Mouse (Mus musculus): ENCODE results near the gene Usp54.

The Usp54 gene

GRCm38 (mm10) chr14:20640644-20641437 is at the start of gene Usp54:
Gene Usp54, minus strand, starts transcription at chr14:20641063.
- peak; percentile 98 for DNase-seq (ENCODE audit: extremely low spot score, low spot score)

GRCm38 (mm10) chr14:20689009-20689408 is 48.1 kb upstream of the Usp54 start:
- no peak for DNase-seq (ENCODE audit: extremely low spot score, low spot score)

DNA sequence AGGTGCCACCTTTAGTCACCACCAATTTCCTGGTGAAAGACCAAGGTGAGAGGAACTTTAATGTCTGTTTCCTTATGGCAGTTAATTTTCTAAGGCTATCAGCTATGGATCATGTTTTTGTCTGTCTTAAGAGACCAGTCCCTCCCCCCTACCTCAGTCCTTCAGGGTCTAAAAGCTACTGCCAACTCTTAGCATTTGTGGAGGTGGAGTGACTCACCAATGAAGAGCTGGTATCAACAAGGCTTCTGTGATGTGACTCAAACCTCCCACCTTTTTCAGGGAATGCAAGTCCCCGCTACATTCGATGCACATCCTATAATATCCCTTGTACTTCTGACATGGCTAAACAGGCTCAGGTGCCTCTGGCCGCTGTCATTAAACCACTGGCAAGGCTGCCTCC is 45.7 kb upstream of the Usp54 start:
- DNase-seq (ENCODE audit: extremely low spot score, low spot score), result no peak

GRCm38 (mm10) chr14:20682498-20682897 is 41.6 kb upstream of the Usp54 start:
- no peak for DNase-seq (ENCODE audit: extremely low spot score, low spot score)

DNA sequence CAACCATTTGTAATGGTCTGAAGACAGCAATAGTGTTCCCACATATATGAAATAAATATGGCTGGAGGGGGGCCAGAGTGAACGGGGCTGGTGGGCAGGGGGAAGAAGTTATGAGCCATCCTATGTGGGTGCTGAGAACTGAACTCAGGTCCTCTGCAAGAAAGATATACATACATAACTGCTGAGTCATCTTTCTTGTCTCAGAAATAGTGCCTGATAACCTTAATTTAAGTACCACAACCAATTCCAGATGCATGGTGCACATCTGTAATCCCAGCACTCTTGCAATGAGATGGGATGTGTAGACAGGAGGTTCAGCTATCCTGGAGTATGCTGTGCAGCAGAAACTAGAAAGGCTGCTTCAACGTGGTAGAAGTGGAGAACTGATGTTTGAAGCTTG is 40.9 kb upstream of the Usp54 start:
- DNase-seq (ENCODE audit: extremely low spot score, low spot score), result no peak

DNA sequence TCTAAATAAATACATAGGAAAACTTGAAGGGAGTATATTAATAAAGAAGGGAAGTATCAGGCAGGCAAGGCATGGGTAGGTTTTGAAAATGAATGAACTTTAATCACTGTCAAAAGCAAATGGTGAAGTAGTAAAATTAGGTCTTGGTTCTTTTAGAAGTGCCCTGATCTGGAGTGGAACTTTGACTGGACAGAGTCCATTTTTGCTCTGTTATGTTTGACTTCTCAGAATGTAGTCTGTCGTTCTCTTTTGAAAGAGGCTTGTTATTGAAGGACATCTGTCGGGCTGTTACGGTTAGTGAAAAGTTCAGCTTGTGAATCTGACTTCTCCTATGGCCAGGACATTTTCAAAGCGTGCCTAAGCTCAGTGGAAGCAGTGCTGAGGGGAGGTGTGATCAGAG is 37.0 kb upstream of the Usp54 start:
- no peak for DNase-seq (ENCODE audit: extremely low spot score, low spot score)

DNA sequence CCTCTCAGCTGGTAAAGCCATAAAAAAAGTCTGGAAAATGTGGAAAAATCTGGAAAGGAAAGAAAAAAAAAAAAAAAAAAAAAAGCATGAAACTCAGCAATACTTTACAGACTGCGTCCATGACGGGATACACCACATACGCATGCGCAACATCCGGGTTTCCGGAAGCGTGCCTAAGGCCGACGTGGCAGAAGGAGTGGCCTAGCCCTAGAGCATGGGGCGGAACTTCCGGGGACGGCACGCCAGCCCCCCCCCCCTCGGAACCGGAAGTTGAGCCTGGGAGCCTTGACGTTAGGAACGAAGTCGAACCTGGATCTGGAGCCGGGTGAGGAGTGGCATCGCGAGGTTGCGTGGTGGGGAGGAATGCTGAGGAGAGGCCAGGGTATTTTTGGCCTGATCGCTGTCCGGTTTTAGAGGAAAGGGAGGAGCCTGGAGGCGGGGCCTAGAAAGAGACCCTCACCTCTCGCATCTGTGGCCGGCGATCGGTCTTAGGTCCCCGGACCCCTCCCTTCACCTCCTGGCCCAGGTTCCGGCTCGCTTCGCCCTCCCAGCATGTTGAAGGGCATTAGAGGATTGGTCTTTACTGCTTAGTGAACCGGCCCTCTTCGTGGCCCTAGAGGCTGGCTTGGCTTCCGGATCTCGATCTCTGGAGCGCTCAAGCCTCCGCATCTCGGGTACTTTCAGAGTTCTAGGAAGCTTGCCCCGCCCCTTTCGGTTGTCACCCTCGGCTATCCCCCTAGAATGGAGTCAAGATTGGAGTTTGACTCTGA is 33.4 kb upstream of the Usp54 start, which contains the start of gene Sec24c:
Sec24c (plus strand) TSS at position 245 of the 770 bp plus-strand sequence.
- DNase-seq (ENCODE audit: extremely low spot score, low spot score), result peak; percentile 100

DNA sequence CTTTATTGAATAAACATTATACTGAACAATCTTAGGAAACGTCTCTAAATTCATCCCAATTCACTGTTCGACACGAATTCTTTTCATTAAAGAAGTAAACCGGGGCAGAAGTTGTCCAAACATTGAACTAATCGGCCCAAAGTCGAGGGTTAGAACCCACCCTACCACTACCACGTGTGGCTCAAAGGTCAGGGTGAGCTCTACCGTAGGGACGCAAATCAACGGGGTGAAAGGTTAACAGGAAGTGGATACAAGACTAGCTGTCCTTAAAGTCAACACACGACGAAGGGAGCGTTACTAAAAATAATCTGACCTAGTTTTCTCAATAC is 32.8 kb upstream of the Usp54 start:
- peak; percentile 42 for DNase-seq (ENCODE audit: extremely low spot score, low spot score)

- DNase-seq (ENCODE audit: extremely low spot score, low spot score), result no peak
Measured at GRCm38 (mm10) chr14:20672990-20673389, 32.1 kb upstream of the Usp54 start.

GRCm38 (mm10) chr14:20668154-20668810 is 27.4 kb upstream of the Usp54 start, which contains the start of gene Synpo2l:
Gene Synpo2l, minus strand, starts transcription at chr14:20668354.
- DNase-seq (ENCODE audit: extremely low spot score, low spot score), result no peak

DNA sequence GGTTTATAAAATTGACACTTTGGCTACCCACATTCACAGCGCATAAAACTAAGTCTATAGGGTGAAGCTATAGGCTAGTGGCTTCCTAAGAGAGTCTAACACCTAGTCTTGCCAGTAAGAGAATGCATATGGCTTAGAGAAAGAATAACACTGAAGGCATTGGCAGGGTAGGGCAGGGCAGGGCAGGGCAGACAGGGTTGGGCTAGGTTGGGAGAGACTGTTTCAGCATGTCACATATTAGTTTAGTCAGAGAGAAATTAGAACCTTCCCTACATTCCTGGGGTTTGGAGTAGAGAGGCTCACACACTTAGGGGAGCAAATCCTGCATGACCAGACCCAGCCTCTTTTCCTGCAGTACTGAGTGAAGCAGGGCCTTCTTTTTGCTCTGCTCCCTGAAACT is 26.6 kb upstream of the Usp54 start:
- DNase-seq (ENCODE audit: extremely low spot score, low spot score), result no peak

DNA sequence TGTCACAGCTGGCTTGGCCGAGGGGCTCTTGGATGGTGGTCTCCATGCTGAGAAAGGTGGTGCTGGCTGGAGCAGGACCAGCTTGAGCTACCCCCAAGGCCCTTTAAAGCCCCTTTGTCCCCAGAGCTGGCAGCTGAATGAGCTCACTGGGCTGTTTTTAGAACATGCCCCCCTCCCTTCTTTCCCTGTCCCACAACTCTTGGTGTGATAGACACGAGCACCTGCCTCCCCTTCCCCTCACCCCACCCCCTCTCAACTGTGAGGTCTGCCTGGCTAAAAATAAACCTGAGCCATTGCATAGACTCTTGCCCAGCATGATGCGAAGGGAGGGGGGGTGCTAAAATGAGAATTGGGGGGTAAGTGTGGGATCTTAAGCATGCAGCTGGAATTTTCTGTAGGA is 23.6 kb upstream of the Usp54 start:
- DNase-seq (ENCODE audit: extremely low spot score, low spot score), result no peak

DNA sequence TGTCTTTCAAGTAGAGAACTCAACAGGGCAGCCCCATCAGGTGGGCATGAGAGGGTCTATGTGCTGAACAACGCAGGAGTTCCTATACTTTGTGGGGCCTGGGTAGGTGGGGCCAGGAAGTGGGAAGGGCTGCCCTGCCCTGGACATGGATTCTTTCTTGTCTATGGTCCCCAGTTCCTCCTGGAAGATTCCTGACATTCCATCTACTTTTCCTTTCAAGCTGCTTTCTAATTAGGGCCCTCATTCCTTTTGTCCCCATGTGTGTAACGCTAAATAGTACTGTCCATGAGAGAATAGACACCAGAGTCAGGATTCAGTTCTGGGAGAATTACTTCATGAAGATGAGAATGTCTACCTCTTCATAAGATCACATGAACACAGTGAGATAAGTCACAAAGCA is 22.7 kb upstream of the Usp54 start:
- DNase-seq (ENCODE audit: extremely low spot score, low spot score), result no peak

- no peak for DNase-seq (ENCODE audit: extremely low spot score, low spot score)
Measured at GRCm38 (mm10) chr14:20662740-20663139, 21.9 kb upstream of the Usp54 start.

GRCm38 (mm10) chr14:20661661-20662331 is 20.9 kb upstream of the Usp54 start:
- DNase-seq (ENCODE audit: extremely low spot score, low spot score), result no peak

DNA sequence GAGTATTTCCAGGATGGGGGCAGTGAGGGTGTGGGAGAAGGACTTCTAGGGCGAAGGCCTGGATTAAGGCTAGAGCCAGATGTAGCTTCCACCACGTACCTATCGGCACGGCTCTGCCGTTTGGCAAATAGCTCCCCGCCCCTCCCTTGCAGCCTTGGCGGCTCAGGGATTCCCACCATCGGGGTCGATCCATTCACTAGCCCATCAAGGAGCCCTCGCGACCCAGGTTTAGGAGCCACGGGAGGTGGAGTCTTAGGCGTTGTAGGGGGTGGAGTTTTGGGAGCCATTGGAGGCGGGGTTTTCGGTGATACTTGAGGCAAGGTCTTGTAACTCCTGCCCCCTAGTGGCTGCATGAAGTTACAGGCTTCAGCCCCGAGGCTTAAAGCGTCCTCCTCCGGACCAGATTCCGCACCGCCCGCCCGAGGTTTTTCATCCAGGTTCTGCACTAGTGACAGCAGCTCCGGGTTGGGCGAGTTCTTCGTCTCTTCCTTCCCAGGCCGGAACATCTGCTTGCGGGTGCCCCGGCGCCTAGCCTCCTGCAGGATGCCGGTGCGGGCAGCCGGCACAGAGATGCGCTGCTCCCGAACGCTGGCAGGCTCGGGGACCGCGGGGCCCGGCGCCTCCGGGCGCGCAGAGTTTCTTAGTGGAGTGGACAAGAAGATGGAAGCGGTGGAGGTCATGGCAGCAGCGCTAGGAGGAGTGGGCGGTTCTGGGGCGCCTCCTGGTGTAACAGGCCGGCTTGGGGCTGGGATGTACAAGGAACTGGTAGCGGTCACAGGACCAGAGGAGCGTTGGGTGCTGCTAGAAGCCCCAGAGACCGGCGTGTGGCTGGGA is 20.2 kb upstream of the Usp54 start:
- peak; percentile 91 for DNase-seq (ENCODE audit: extremely low spot score, low spot score)

GRCm38 (mm10) chr14:20659687-20660086 is 18.8 kb upstream of the Usp54 start:
- no peak for DNase-seq (ENCODE audit: extremely low spot score, low spot score)

DNA sequence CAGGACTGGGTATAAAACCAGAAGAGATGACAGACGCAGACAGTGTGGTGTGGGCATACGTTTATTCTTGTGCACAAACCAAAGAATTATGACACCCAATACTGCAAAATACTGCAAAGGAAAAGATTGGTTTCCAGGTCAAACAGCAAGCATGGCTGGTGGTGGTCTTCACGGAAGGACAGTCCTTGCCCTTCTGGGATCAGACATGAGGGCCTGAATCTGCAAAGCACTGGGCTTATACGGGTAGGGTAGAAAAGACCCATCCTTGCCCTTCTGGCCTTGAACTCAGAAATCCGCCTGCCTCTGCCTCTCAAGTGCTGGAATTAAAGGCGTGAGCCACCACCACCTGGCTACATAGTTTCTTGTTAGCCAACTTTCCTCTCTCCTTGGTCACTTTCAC is 18.0 kb upstream of the Usp54 start:
- DNase-seq (ENCODE audit: extremely low spot score, low spot score), result no peak

DNA sequence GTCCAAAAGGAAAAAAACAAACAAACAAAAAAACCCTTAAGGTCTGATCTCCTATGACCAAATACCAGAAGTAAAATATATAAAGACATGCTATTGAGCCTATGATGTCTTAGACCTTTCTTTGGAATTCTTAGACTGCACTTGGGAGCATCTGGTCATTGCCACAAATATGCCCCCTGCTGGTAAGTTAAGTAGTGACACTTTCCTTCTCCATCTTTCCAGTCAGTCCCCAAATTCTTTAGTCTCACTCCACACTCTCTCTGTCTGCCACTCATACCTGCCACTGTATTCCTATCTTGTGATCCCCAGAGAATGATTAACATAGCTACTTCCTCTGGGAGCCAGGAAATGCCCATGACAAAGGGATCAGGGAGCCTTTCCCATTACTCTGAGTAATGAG is 17.5 kb upstream of the Usp54 start:
- DNase-seq (ENCODE audit: extremely low spot score, low spot score), result peak; percentile 34

DNA sequence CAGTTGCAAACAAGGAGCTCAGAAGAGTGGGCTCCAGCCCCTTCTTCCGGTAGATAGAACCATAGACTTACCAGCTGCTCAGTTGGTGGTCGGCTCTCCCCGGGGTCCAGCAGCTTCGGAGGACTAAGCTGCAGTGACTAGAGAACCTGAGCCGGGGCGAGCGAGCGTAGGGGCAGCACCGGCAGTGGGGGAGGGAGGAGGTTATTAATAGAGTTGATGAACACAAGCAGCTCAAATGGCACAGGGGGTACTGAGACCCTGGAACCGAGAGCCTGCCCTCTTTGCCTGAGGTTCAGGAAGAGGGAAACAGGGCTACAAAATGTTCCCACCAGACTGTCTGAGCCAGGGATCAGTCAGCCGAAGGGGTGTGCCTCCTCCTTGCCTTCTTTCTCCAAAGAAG is 15.5 kb upstream of the Usp54 start, which contains the start of gene Myoz1:
Myoz1 (minus strand) TSS at position 180 of the 400 bp plus-strand sequence.
- no peak for DNase-seq (ENCODE audit: extremely low spot score, low spot score)

DNA sequence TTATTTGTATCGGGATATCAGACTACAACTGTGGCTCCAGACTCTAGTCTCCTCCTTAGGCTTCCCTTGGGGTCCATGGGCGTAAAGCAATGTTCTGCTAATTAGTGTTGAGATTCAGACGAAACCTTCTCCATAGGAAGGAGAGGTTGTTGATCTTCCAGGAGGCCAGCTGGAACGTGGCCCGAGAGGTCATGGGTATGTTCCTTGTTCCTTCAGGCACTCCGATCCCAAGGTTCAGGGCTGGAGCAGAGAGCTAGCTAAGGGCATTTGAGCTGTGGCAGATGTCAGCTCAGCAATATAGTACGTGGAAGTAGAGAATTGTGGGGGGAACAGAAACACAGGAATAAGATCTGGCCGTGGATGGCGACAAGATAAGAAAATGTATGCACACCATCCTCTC is 14.9 kb upstream of the Usp54 start:
- no peak for DNase-seq (ENCODE audit: extremely low spot score, low spot score)
